26 mouse cellular contexts compared by ENCODE assay signal in genomic region chr4:134802155-134802554, GRCm38 (mm10). TPM values are rescaled to one million over a fixed set of nuclear protein-coding genes. Genes with fewer than 3 reads are reported as not detected.
DNase-seq lines count a peak whose midpoint lies in the region; ATAC-seq and TF ChIP-seq lines count a peak whose summit lies in the region.
"Had no signal": no experiment of that assay in that cellular context is flagged by ENCODE, and none has a peak within 500 bp of the region (broad histone marks: within the 10 kb centered on the region; RNA-seq: fewer than 3 reads in every experiment).

No protein-coding gene starts in this region.

- peaks cover 60% of the 10 kb centered on the region for H3K36me3 ChIP-seq in embryonic facial prominence, embryonic 14.5 days (ENCODE audit: control insufficient read depth, insufficient read depth, low read length)
- peaks cover 70% of the 10 kb centered on the region for H3K36me3 ChIP-seq in embryonic facial prominence, embryonic 10.5 days (replicated peaks)
- H3K36me3 ChIP-seq in kidney, adult 2 months (ENCODE audit: control insufficient read depth, insufficient read depth, low read length), result no peaks in the 10 kb centered on the region
- peaks cover 29% of the 10 kb centered on the region for H3K36me3 ChIP-seq in kidney, embryonic 16.5 days (ENCODE audit: insufficient read depth, low read length)

- 76% methylated on average over 10 of the region's 10 CpGs for WGBS in embryonic facial prominence, embryonic 14.5 days
- 92% methylated on average over 10 of the region's 10 CpGs for WGBS in embryonic facial prominence, embryonic 10.5 days
- 38% methylated on average over 10 of the region's 10 CpGs for WGBS in kidney, adult 2 months
- 62% methylated on average over 10 of the region's 10 CpGs for WGBS in kidney, embryonic 16.5 days

- peaks cover 21% of the 10 kb centered on the region; the same call in 1 of the 2 replicates for H3K4me1 ChIP-seq in embryonic facial prominence, embryonic 14.5 days (ENCODE audit: control insufficient read depth, insufficient read depth, low read length)
- H3K4me1 ChIP-seq in embryonic facial prominence, embryonic 10.5 days, result peaks cover 12% of the 10 kb centered on the region
- peaks cover 35% of the 10 kb centered on the region for H3K4me1 ChIP-seq in kidney, adult 2 months (ENCODE audit: control insufficient read depth, insufficient read depth, low read length)
- H3K4me1 ChIP-seq in kidney, embryonic 16.5 days (ENCODE audit: insufficient read depth, low read length), result peaks cover 10% of the 10 kb centered on the region
- H3K4me1 ChIP-seq: hindbrain, embryonic 13.5 days; limb, embryonic 12.5 days; neural tube, embryonic 12.5 days had no signal

- ATAC-seq in embryonic facial prominence, embryonic 14.5 days (ENCODE audit: low read depth), result no peak
- ATAC-seq in kidney, embryonic 16.5 days (ENCODE audit: low FRiP score, low TSS enrichment), result no peak
- ATAC-seq: activated CD4-positive, CD25-positive, alpha-beta regulatory T cell, adult 4 months; forebrain, embryonic 15.5 days; intestine, postnatal 0 days had no signal

- TF ChIP-seq POLR2A in kidney, adult 2 months (IDR thresholded peaks at IDR 0.05; ENCODE audit: low read depth, low read length), result no peak

- H3K4me2 ChIP-seq in embryonic facial prominence, embryonic 14.5 days (ENCODE audit: low read depth, low read length), result no peak overlapping the region
- no peak overlapping the region for H3K4me2 ChIP-seq in kidney, embryonic 16.5 days (replicated peaks; ENCODE audit: low read depth, low read length)
- H3K4me2 ChIP-seq: forebrain, embryonic 15.5 days; heart, embryonic 15.5 days; hindbrain, embryonic 13.5 days; limb, embryonic 12.5 days; liver, embryonic 11.5 days; lung, embryonic 15.5 days; midbrain, embryonic 11.5 days; neural tube, embryonic 12.5 days had no signal

- no peak overlapping the region for H3K4me3 ChIP-seq in embryonic facial prominence, embryonic 14.5 days (ENCODE audit: low read depth, low read length)
- no peak overlapping the region for H3K4me3 ChIP-seq in embryonic facial prominence, embryonic 10.5 days
- no peak overlapping the region for H3K4me3 ChIP-seq in kidney, adult 2 months (ENCODE audit: insufficient read depth, low read depth, low read length)
- H3K4me3 ChIP-seq in kidney, embryonic 16.5 days (ENCODE audit: low read length), result no peak overlapping the region
- H3K4me3 ChIP-seq: forebrain, embryonic 15.5 days; gastrocnemius, adult 2 months; heart, embryonic 15.5 days; hindbrain, embryonic 13.5 days; limb, embryonic 12.5 days; lung, embryonic 15.5 days; myocyte; neural tube, embryonic 12.5 days had no signal

- DNase-seq in embryonic facial prominence, embryonic 14.5 days (ENCODE audit: low spot score), result peak; percentile 8
- DNase-seq in embryonic facial prominence, embryonic 10.5 days (ENCODE audit: low spot score), result no peak
- peak; percentile 84 for DNase-seq in kidney, adult 2 months
- peak; percentile 75 to 80 for DNase-seq in kidney, postnatal 36 days
- DNase-seq in urinary bladder, adult 18-20 months (ENCODE audit: low spot score in 2 of 2), result no peak
- DNase-seq in ovary, adult 18-20 months (ENCODE audit: low spot score), result no peak
- no peak for DNase-seq in frontal cortex, postnatal 36 days (ENCODE audit: low spot score in 2 of 2)
- DNase-seq: adrenal gland, adult 2 months; cerebellum, adult 2 months; cerebellum, postnatal 14 days; layer of hippocampus, postnatal 36 days; thymus, postnatal 4 days had no signal

- no peak overlapping the region for H3K27ac ChIP-seq in embryonic facial prominence, embryonic 14.5 days (replicated peaks; ENCODE audit: low read depth, low read length)
- no peak overlapping the region for H3K27ac ChIP-seq in embryonic facial prominence, embryonic 10.5 days (replicated peaks)
- H3K27ac ChIP-seq in kidney, adult 2 months (ENCODE audit: insufficient read depth, low read depth, low read length), result 0 out of 2 replicates have a peak overlapping the region, but pooled peaks have one; percentile 3
- peak overlapping the region; percentile 47; the same call in 1 of the 2 replicates for H3K27ac ChIP-seq in kidney, embryonic 16.5 days (ENCODE audit: low read length)
- H3K27ac ChIP-seq: forebrain, embryonic 15.5 days; gastrocnemius, adult 2 months; heart, embryonic 15.5 days; hindbrain, embryonic 13.5 days; limb, embryonic 12.5 days; lung, embryonic 15.5 days; neural tube, embryonic 12.5 days had no signal

- H3K27me3 ChIP-seq in embryonic facial prominence, embryonic 14.5 days (replicated peaks; ENCODE audit: control insufficient read depth, insufficient read depth, low read length), result no peaks in the 10 kb centered on the region
- H3K27me3 ChIP-seq in embryonic facial prominence, embryonic 10.5 days (replicated peaks; ENCODE audit: low read depth, poor library complexity, severe bottlenecking), result no peaks in the 10 kb centered on the region
- H3K27me3 ChIP-seq in kidney, adult 2 months (replicated peaks; ENCODE audit: control insufficient read depth, insufficient read depth, low read length), result no peaks in the 10 kb centered on the region
- no peaks in the 10 kb centered on the region for H3K27me3 ChIP-seq in kidney, embryonic 16.5 days (ENCODE audit: insufficient read depth, low read length)
- H3K27me3 ChIP-seq: CH12.LX; forebrain, embryonic 15.5 days; heart, embryonic 15.5 days; hindbrain, embryonic 13.5 days; limb, embryonic 12.5 days; lung, embryonic 15.5 days; neural tube, embryonic 12.5 days had no signal

- TF ChIP-seq CTCF in kidney, adult 2 months (conservative IDR thresholded peaks at IDR 0.05; ENCODE audit: insufficient read depth, insufficient read length, low read depth, low read length), result no peak

- no peaks in the 10 kb centered on the region for H3K9me3 ChIP-seq in embryonic facial prominence, embryonic 14.5 days (ENCODE audit: control insufficient read depth, low read length)
- H3K9me3 ChIP-seq in embryonic facial prominence, embryonic 10.5 days, result no peaks in the 10 kb centered on the region
- H3K9me3 ChIP-seq in kidney, embryonic 16.5 days (ENCODE audit: low read length), result no peaks in the 10 kb centered on the region
- H3K9me3 ChIP-seq: forebrain, embryonic 15.5 days; heart, embryonic 15.5 days; hindbrain, embryonic 13.5 days; limb, embryonic 12.5 days; lung, embryonic 15.5 days; neural tube, embryonic 12.5 days had no signal

- 0 out of 2 replicates have a peak overlapping the region, but pooled peaks have one; percentile 4 for H3K9ac ChIP-seq in embryonic facial prominence, embryonic 14.5 days (ENCODE audit: low read depth, low read length)
- no peak overlapping the region for H3K9ac ChIP-seq in kidney, embryonic 16.5 days (replicated peaks; ENCODE audit: low read length)
- H3K9ac ChIP-seq: forebrain, embryonic 15.5 days; heart, embryonic 15.5 days; hindbrain, embryonic 13.5 days; lung, embryonic 15.5 days; neural tube, embryonic 12.5 days had no signal

RNA-seq across cellular contexts. Expression of gene Ldlrap1, which starts 34.3 kb away (rescaled TPM):
- polyA plus RNA-seq in embryonic facial prominence, embryonic 14.5 days (2014; fragmentation: Nextera tagmentation; extraction: Ambion mirVana), result 22.5 and 22.9 TPM in 2 replicates
- polyA plus RNA-seq in embryonic facial prominence, embryonic 10.5 days (2016; fragmentation: Nextera tagmentation; extraction: Ambion mirVana), result 15.8 and 17.4 TPM in 2 replicates
- polyA plus RNA-seq in kidney, adult 2 months (2012; rRNA removed), result 21.8 and 22.0 TPM in 2 replicates
- 21.7 and 23.1 TPM in 2 replicates for polyA plus RNA-seq in kidney, embryonic 16.5 days (2015; fragmentation: Nextera tagmentation; extraction: Ambion mirVana)

RNA-seq across cellular contexts. Expression of gene Maco1, which starts 51.0 kb away (rescaled TPM):
- 37.1 and 41.1 TPM in 2 replicates for polyA plus RNA-seq in embryonic facial prominence, embryonic 14.5 days (2014; fragmentation: Nextera tagmentation; extraction: Ambion mirVana)
- polyA plus RNA-seq in embryonic facial prominence, embryonic 10.5 days (2016; fragmentation: Nextera tagmentation; extraction: Ambion mirVana), result 38.9 and 42.5 TPM in 2 replicates
- polyA plus RNA-seq in kidney, adult 2 months (2012; rRNA removed), result 8.5 and 10.8 TPM in 2 replicates
- polyA plus RNA-seq in kidney, embryonic 16.5 days (2015; fragmentation: Nextera tagmentation; extraction: Ambion mirVana), result 33.1 and 38.4 TPM in 2 replicates

Comparison
In these comparisons a context has a peak if more than half of its experiments do, and no peak if none do; other contexts are left out.
1. DNase-seq: peak in embryonic facial prominence, embryonic 14.5 days (single experiment), kidney, adult 2 months (single experiment) and kidney, postnatal 36 days (2 of 2); none in embryonic facial prominence, embryonic 10.5 days (single experiment), urinary bladder, adult 18-20 months (0 of 2), ovary, adult 18-20 months (single experiment) and frontal cortex, postnatal 36 days (0 of 2).
2. H3K27ac ChIP-seq: peak in kidney, adult 2 months (single experiment) and kidney, embryonic 16.5 days (single experiment); none in embryonic facial prominence, embryonic 14.5 days (single experiment) and embryonic facial prominence, embryonic 10.5 days (single experiment).